Mouse (Mus musculus) thymus, postnatal 25 days (tissue): ENCODE measurements around the gene Hbb-y.
"Not testable (repeated sequence)": the region's sequence is repeated elsewhere in the genome, so short reads cannot be mapped to it uniquely, and the experiment has no call there.

ENCODE experiments used
- DNase-seq: peaks from one replicate; pipeline ENCODE4 v3.0.0; 2022

Hbb-y gene

GRCm38 (mm10) chr7:103853090-103853489 lies at the start of gene Hbb-y:
Gene Hbb-y (minus strand): TSS chr7:103853216.
- DNase-seq: no peak

GRCm38 (mm10) chr7:103894385-103894784 lies 41.4 kb upstream of the Hbb-y start, which contains the start of gene Olfr64:
Gene Olfr64 (minus strand): TSS chr7:103894485.
- DNase-seq: no peak

GRCm38 (mm10) chr7:103886152-103886551 lies 33.1 kb upstream of the Hbb-y start, which contains the start of gene Olfr66:
Gene Olfr66 (minus strand): TSS chr7:103886252.
- no peak for DNase-seq

- no peak for DNase-seq
Measured at GRCm38 (mm10) chr7:103877093-103877492, 24.1 kb upstream of the Hbb-y start.

GRCm38 (mm10) chr7:103874451-103874850 lies 21.4 kb upstream of the Hbb-y start:
- DNase-seq: no peak

- DNase-seq: no peak
Measured at GRCm38 (mm10) chr7:103873064-103873463, 20.0 kb upstream of the Hbb-y start.

- DNase-seq: no peak
Measured at GRCm38 (mm10) chr7:103870667-103871066, 17.7 kb upstream of the Hbb-y start.

- no peak for DNase-seq
Measured at GRCm38 (mm10) chr7:103865716-103866115, 12.7 kb upstream of the Hbb-y start.

GRCm38 (mm10) chr7:103861531-103861930 lies 8.5 kb upstream of the Hbb-y start:
- DNase-seq: no peak

- no peak for DNase-seq
Measured at GRCm38 (mm10) chr7:103860855-103861254, 7.8 kb upstream of the Hbb-y start.

GRCm38 (mm10) chr7:103859076-103859475 lies 6.1 kb upstream of the Hbb-y start:
- no peak for DNase-seq

- DNase-seq: no peak
Measured at GRCm38 (mm10) chr7:103854669-103855068, 1.7 kb upstream of the Hbb-y start.

GRCm38 (mm10) chr7:103844525-103845325 lies 8.3 kb downstream of the Hbb-y start:
- DNase-seq: no peak

GRCm38 (mm10) chr7:103843034-103843433 lies 10.0 kb downstream of the Hbb-y start, which contains the start of gene Hbb-bh1:
Gene Hbb-bh1 (minus strand): TSS chr7:103843164.
- no peak for DNase-seq

- DNase-seq: no peak
Measured at GRCm38 (mm10) chr7:103840268-103840667, 12.7 kb downstream of the Hbb-y start, which contains the start of gene Hbb-bh2. Gene Hbb-bh2 (minus strand): TSS chr7:103840520.

GRCm38 (mm10) chr7:103827808-103828207 lies 25.2 kb downstream of the Hbb-y start, which contains the start of gene Hbb-bs:
Gene Hbb-bs (minus strand): TSS chr7:103828096.
- DNase-seq: no peak

- not testable (repeated sequence) for DNase-seq
Measured at GRCm38 (mm10) chr7:103827139-103827538, 25.9 kb downstream of the Hbb-y start.

GRCm38 (mm10) chr7:103826255-103826887 lies 26.6 kb downstream of the Hbb-y start:
- no peak for DNase-seq

GRCm38 (mm10) chr7:103825536-103826254 lies 27.3 kb downstream of the Hbb-y start:
- no peak for DNase-seq

- no peak for DNase-seq
Measured at GRCm38 (mm10) chr7:103824597-103824996, 28.4 kb downstream of the Hbb-y start.

- DNase-seq: not testable (repeated sequence)
Measured at GRCm38 (mm10) chr7:103815085-103815484, 37.9 kb downstream of the Hbb-y start.

- DNase-seq: no peak
Measured at GRCm38 (mm10) chr7:103813766-103814165, 39.2 kb downstream of the Hbb-y start, which contains the start of gene Hbb-bt. Gene Hbb-bt (minus strand): TSS chr7:103813996.

- not testable (repeated sequence) for DNase-seq
Measured at GRCm38 (mm10) chr7:103813152-103813551, 39.9 kb downstream of the Hbb-y start.
